Mouse (Mus musculus) frontal cortex, adult (tissue): Measurements from ENCODE around the gene Mettl23.

Experiments
- ATAC-seq: cut with Nextera tagmentation; 2 replicates; pipeline ENCODE4 v1.9.2; 2017; ENCODE audit warnings: mild to moderate bottlenecking, moderate library complexity, mixed read lengths; ENCODE audit not compliant: low TSS enrichment

The Mettl23 gene

DNA sequence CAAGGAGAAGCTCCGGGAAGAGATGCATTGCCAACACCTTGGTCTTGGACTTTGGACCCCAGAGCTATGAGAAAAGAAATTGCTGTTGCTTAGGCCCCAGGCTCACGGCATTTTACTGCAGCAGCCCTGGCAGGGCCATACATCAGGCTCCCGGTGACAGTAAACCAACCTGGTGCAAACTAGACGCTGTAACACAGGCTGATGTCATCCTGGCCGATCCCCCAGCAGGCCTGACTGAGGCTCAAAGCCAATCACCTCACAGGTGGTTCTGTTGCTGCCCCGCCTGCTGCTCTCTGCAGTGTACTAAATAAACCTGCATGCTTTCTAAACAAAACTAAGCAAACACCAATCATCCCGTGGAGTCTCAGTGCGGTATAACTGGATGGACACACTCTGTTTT, 24.4 kb upstream of the Mettl23 start:
- no peak for ATAC-seq

GRCm38 (mm10) chr11:116819932-116820593, 23.0 kb upstream of the Mettl23 start:
- ATAC-seq: no peak

DNA sequence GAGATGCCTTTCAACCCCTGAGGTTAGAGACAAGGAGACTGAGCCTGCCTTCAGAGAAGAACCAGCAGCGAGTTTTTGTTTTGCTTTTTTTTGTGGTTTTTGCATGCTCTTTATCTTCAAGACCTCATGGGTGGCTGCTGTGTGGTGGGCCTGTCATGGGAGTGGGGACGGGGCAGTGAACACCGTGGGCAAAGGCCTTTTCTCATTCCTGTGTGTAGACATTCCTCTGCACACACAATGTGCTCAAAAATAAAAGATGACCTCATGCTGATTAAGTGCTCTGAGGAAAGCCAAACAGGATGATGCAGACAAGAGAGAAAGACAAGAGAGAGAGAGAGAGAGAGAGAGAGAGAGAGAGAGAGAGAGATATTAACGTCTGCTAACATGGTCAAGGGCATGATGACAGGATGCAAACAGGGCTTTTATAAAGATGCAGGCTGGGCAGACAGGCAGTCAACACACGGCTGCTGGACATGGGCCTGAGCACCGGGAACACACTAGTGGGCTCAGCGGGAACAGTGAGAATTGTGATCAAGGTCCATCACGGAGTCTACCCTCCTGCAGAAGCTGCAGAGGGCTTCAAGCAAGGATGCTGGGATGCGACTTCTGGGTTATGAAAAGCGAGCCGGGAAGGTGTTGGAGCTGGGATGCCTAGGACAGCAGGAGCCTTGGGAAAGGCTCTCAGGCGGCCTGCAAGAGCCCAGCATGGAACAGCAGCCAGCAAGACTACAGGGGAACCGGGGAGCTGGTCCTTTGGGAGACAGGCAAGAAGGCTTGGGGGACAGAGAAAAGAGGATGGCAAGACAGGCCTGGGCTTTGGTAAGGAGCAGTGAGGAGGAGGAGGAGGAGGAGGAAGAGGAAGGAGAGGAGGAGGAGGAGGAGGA, 21.8 kb upstream of the Mettl23 start:
- ATAC-seq: no peak

DNA sequence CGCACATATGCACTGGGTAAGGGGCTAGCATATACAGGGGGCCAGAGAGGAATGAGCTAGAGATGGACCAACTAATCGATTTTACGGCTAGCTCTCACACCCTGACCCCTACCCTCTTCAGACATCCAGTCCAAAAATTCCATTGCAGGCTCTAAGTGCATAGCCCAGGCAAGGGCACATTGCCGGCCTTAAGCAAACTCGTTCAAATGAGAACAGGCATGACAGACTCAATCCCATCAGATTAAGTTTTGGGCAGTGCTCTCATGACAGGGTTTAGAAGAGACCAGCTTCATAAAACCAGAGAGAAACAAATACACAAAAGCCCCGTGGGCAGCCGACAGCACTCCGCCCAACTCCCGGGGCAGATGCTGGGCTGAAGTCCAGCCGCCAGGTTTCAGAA, 20.9 kb upstream of the Mettl23 start:
- 0 out of 2 replicates have a peak, but pooled peaks have one; percentile 0 for ATAC-seq

GRCm38 (mm10) chr11:116822626-116823025, 20.5 kb upstream of the Mettl23 start:
- ATAC-seq: peak; percentile 75; the same call in 1 of the 2 replicates

GRCm38 (mm10) chr11:116823255-116823654, 19.8 kb upstream of the Mettl23 start:
- no peak for ATAC-seq

GRCm38 (mm10) chr11:116823885-116824284, 19.2 kb upstream of the Mettl23 start:
- ATAC-seq: peak; percentile 27; the same call in 1 of the 2 replicates

- ATAC-seq: no peak
Observed at GRCm38 (mm10) chr11:116825230-116825629, 17.8 kb upstream of the Mettl23 start.

DNA sequence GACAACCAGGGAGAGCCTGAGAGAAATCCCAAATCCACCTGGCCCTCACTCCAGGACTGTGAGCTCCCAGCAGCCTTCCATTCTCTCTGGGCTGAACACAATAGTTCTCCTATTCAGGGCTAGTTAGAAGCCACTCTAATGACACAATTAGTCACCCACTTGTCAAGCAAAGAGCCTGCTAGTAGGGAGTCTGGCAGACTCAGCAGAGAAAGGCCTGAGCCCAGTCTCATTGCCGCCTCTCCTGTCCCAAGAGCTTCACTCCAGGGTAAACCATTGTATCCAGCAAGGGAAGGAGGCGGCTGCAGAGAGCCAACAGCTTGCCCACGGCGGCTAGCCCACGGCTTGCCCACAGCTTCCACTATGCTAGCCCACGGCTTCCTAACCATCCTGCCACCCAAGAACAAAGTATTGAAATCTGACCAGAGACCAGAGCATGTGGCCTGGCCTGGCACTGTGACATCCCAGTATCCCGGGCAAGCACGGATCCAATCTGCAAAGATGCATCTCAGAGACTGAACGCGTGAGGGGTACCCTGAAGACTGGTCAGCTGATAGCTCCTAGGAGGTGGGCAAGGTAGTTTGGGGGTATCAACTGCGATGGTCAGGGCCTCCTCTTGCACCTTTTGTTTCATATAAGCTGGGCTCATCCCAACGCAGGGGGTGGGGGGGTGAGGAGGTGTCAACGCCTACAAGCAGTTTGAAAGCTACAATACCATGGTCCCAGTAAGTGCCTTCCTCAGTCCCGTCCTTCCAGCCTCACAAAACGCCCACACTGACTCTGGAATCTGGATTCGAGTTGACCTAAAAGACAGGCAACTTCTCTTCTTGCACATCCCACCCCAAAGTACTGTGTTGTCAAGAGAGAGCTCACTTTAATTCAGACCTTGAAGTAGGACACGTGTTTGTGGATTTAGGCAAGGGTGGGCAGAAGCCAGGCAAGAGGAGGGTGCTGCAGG, 16.3 kb upstream of the Mettl23 start:
- ATAC-seq: peak; percentile 11; the same call in 1 of the 2 replicates

GRCm38 (mm10) chr11:116827534-116828165, 15.4 kb upstream of the Mettl23 start, which contains the start of gene Mxra7:
Gene Mxra7, minus strand, starts transcription at chr11:116828046.
- peak; percentile 45; the same call in 1 of the 2 replicates for ATAC-seq

DNA sequence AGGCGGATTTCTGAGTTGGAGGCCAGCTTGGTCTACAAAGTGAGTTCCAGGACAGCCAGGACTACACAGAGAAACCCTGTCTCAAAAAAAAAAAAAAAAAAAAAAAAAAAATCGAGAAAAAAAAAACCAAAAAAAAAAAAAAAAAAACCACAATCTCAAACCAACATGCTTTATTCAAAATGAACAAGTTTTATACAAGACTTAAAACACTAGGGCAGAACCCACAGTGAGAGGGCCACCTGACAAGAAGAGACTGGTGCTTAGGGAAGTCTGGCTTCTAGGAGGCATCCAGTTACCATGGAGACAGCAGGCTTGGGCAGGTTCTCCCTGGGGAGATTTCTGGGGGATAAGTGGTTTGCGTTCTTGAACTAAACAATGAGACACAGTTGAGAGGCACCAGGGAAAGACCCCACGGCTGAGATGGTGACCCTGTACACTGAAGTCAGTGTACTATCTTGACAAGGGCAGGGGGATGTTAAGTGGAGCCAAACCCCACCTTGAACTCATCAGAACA, 10.8 kb upstream of the Mettl23 start:
- ATAC-seq: no peak

- ATAC-seq: no peak
Observed at GRCm38 (mm10) chr11:116834954-116835353, 8.1 kb upstream of the Mettl23 start.

GRCm38 (mm10) chr11:116836283-116836682, 6.8 kb upstream of the Mettl23 start:
- ATAC-seq: no peak

DNA sequence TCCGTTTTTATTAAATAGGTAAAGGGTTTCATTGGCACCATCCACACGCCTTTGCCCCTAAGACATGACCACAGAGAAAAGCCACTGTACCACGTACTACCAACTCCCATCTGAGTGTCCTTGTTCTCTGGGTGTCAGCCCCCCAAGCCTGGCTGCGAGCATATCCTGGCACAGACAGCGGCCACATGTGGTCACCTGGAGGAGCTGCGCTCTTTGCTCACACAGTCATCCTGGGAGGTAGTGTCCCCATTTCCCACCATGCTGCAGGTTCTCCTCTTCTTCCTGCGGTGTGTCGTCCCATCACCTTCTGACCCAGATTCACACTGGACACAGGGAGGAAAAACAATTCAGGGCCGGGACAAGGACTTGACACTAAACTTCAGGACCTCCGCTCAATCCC, 5.6 kb upstream of the Mettl23 start:
- ATAC-seq: no peak

DNA sequence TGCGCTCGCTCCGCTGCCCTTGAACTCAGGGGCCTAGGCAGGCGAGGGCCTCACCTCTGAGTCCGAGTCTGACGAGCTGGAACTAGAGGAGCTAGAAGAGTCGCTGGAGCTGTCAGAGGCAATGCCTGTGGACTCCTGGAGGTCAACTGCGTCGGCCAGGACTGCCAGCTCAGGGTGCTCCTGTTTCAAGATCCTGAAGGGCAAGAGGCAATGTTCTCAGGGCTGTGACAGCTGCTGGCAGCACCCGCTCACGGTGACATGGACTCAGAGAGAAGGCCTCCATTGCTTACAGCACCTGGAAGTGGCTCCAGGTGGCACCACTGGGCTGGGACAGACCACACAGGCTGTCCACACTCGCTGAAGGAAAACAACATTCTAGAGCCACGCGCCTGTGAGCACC, 4.1 kb upstream of the Mettl23 start:
- no peak for ATAC-seq

DNA sequence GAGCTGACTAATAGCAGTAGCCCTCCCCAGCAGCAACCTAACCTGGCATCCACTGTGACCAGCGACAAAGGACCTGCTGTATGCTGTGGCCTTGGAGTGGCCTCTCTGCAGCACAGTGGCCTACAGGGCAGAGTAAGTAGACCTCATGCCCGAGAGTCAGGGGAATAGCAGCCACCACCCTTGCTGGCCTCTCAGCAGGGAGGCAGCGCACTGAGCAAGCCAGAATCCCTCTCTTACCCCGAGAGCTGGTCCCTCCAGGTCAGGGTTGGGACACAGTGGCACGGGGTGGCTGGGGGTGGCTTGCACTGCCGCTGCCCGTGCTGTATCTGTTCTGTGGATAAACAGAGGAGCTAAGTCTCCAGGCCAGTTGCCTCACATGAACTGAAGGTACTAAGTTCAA, 3.5 kb upstream of the Mettl23 start:
- ATAC-seq: no peak

GRCm38 (mm10) chr11:116840748-116841147, 2.3 kb upstream of the Mettl23 start:
- ATAC-seq: no peak

GRCm38 (mm10) chr11:116842531-116843260, 382 bp upstream of the Mettl23 start:
- ATAC-seq: peak; percentile 60

DNA sequence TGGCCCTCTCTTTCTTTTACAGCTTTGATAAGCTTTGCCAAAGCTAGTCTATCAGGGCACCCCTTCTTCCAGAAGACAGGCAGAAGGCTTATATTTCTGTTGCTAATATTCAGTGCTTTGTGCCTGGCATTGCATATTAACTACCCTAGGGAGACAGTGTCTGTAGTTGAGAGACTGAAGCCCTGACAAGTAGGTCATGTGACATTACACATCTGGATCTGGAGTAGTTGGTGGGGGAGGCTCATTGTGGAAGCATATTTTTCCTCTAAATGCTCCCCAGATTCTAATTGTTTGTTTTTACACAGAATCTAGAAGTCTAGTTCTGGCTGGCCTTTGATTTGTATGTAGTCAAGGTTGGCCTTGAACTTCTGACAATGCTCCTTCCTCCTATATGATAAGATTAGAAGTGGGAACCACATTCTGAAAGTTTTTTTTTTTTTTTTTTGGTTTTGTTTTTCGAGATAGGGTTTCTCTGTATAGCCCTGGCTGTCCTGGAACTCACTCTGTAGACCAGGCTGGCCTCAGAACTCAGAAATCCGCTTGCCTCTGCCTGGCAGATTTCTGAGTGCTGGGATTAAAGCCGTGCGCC, 3.6 kb downstream of the Mettl23 start:
- no peak for ATAC-seq
